Mouse (Mus musculus): ENCODE measurements around the gene Zpr1. TPM values are rescaled to one million over a fixed set of nuclear protein-coding genes. Genes with fewer than 3 reads are reported as not detected.

Gene Zpr1
- polyA plus RNA-seq (2014; fragmentation: Illumina TruSeq; extraction: RNeasy Lipid Tissue Mini Kit (QIAGEN cat#74804); ENCODE audit: low read depth, low replicate concordance) = 14.8 TPM

DNA sequence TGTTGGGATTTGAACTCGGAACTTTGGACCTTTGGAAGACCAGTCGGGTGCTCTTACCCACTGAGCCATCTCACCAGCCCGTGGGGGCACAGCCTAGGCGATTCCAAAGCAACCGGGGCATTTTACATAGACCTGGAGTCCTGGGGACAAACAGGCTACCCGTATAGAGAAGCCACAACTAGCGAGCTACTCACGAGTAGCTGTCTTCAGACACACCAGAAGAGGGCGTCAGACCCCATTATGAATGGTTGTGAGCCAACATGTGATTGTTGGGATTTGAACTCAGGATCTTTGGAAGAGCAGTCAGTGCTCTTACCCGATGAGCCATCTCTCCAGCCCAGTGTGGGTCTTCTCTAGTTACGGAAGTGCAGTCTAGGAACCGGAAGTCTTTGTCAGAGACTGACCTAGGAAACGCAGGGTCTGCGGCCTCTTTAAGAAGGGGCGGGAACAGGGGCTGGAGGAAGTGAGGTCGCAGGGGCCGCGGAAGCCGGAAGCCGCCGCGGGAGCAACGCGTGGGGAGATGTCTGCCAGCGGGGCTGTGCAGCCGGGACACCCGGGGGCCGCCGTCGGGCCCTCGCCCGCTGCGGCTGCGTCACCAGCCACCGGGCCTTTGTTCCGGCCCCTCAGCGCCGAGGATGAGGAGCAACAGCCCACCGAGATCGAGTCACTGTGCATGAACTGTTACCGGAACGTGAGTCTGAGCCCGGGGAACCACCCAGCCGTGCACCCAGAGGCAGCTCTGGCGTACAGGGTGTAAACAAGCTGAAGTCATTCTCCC is at the start of gene Zpr1:
TSS of gene Zpr1 (plus strand) at position 388 of the 778 bp plus-strand sequence.

GRCm38 (mm10) chr9:46228491-46228890 is 44.4 kb upstream of the Zpr1 start, which contains the start of gene Apoa1:
Gene Apoa1, plus strand, starts transcription at chr9:46228580.

GRCm38 (mm10) chr9:46235596-46235648 is 37.4 kb upstream of the Zpr1 start, which contains the start of gene Apoc3:
Gene Apoc3, minus strand, starts transcription at chr9:46235636.

GRCm38 (mm10) chr9:46240526-46241153 is 32.2 kb upstream of the Zpr1 start, which contains the start of gene Apoa4:
Gene Apoa4, plus strand, starts transcription at chr9:46240696.

DNA sequence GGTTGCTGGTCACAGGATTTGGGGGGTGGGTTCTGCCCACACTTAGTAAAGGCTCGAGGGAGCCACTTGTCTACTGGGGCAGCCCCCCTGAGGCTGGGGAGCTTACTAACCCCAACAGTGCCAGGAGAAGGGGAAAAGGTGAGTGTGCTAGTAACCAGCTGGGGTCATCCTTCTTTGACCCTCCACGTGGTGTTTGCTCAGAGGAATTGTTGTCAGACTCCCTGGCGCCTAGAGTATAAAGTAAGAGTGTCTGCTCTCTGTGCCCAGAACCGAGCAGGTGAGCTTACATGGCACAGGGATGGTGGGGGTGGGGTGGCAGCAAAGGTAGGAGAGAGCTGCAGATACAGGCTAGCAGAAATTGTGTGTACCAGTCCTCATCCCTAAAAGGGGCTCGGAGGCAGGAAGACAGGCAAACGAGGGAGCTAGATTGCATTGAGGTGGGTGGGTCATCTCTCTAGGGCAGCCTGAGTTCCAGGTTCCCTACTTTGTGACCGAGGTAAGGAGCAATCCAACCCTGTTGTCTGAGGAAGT is 4.5 kb upstream of the Zpr1 start, which contains the start of gene Apoa5:
TSS of gene Apoa5 (plus strand) at position 291 of the 531 bp plus-strand sequence.

DNA sequence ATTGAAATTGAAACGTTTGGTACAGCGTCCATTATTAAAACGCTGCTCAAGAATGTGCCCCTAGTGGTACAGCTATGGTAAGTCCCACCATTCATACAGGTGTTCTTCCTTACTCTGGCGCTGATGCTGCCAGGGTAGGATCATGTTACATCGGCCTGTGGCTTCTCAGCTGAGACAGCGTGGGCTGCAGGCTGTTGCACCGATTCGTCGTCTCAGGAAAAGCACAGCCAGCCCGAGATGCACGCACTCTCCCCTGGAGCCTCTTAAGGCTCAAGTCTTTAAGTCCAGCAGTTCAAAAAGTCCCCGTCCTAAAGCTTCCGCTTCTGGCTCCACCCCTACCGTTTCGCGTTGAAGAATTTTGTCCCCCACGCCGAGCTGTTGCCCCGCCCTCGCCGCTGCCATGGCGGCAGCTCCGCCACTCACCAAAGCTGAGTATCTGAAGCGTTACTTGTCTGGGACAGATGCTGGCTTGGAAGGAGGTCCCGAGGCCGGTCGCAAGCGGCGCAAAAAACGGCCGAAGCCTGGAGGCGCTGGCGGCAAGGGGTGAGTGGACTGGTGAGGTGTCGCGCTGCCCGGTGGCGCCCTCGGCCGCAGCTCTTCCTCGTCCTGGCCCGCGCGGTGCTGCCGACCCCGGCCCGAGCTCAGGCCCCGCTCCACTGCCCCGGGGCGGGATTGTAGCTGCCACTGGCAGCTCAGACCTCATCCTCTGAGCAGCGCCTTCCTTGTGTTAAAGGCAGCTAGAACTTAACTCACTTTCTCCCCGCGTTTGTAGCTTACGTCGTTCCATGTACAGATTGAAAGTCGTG is 10.0 kb downstream of the Zpr1 start, which contains the start of gene Bud13:
TSS of gene Bud13 (plus strand) at position 378 of the 806 bp plus-strand sequence.

DNA sequence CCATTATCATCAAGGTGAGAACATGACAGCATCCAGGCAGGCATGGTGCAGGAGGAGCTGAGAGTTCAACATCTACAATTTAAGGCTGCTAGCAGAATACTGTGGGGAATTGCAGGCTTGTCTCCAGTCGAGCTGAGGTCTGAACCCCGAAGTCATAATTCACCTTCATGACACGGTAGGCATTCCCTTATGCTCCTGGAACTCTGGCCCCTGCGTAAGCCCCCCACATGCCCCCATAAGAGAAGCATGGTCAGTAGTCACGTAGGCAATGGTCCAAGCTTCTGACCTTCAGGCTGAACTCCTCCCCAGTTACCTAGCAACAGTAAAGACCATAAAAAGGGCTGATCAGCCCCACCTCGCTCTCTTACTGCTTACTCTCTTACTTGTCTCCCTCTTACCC is 47.0 kb downstream of the Zpr1 start, which contains the start of gene 4931429L15Rik:
TSS of gene 4931429L15Rik (minus strand) at position 101 of the 400 bp plus-strand sequence.

Other genes with a start within 250 kb of the Zpr1 start
- gene Apoa1, start 44.5 kb upstream of the Zpr1 start, polyA plus RNA-seq (2014; fragmentation: Illumina TruSeq; extraction: RNeasy Lipid Tissue Mini Kit (QIAGEN cat#74804); ENCODE audit: low read depth, low replicate concordance) = not detected
- gene Apoc3, start 37.4 kb upstream of the Zpr1 start, polyA plus RNA-seq (2014; fragmentation: Illumina TruSeq; extraction: RNeasy Lipid Tissue Mini Kit (QIAGEN cat#74804); ENCODE audit: low read depth, low replicate concordance) = not detected
- not detected for gene Apoa4, start 32.4 kb upstream of the Zpr1 start, polyA plus RNA-seq (2014; fragmentation: Illumina TruSeq; extraction: RNeasy Lipid Tissue Mini Kit (QIAGEN cat#74804); ENCODE audit: low read depth, low replicate concordance)
- not detected for gene Apoa5, start 4.4 kb upstream of the Zpr1 start, polyA plus RNA-seq (2014; fragmentation: Illumina TruSeq; extraction: RNeasy Lipid Tissue Mini Kit (QIAGEN cat#74804); ENCODE audit: low read depth, low replicate concordance)
- gene Bud13, start 9.9 kb downstream of the Zpr1 start, polyA plus RNA-seq (2014; fragmentation: Illumina TruSeq; extraction: RNeasy Lipid Tissue Mini Kit (QIAGEN cat#74804); ENCODE audit: low read depth, low replicate concordance) = 3.8 TPM
- not detected for gene 4931429L15Rik, start 46.9 kb downstream of the Zpr1 start, polyA plus RNA-seq (2014; fragmentation: Illumina TruSeq; extraction: RNeasy Lipid Tissue Mini Kit (QIAGEN cat#74804); ENCODE audit: low read depth, low replicate concordance)

Measured in adrenal gland, adult 10 weeks (tissue).